Mouse (Mus musculus): ENCODE measurements at regions not wholly inside any gene's neighbourhood (a gene's known extent, or its start where the extent isn't known, plus 50 kb on each side); places are given as distances from the start of the nearest gene placed in this dataset.
"Not testable (repeated sequence)": the region's sequence is repeated elsewhere in the genome, so short reads cannot be mapped to it uniquely, and the experiment has no call there.

GRCm38 (mm10) chr15:42128976-42129375 lies 1994.8 kb downstream of the 9330182O14Rik start:
- no peak for DNase-seq (ENCODE audit: low spot score)
- Histone ChIP-seq H3K27ac (replicated peaks; ENCODE audit: low read depth, low read length) (no peak overlapping the region), H3K9ac (ENCODE audit: low read depth, low read length, severe bottlenecking) (no peak overlapping the region), H3K4me1 (ENCODE audit: control insufficient read depth, insufficient read depth, low read length) (no peaks in the 10 kb centered on the region), H3K4me3 (replicated peaks; ENCODE audit: low read length) (no peak overlapping the region), H3K36me3 (ENCODE audit: control insufficient read depth, insufficient read depth, low read length) (no peaks in the 10 kb centered on the region), H3K4me2 (replicated peaks; ENCODE audit: low read depth, low read length, severe bottlenecking) (no peak overlapping the region), H3K9me3 (ENCODE audit: control insufficient read depth, low read length) (no peaks in the 10 kb centered on the region), H3K27me3 (ENCODE audit: control insufficient read depth, insufficient read depth, low read length) (no peaks in the 10 kb centered on the region)
- 86% methylated on average over 3 of the region's 3 CpGs for WGBS
- TF ChIP-seq POLR2A (IDR thresholded peaks at IDR 0.05; ENCODE audit: borderline replicate concordance, extremely low read depth, insufficient read depth, insufficient read length) = no peak
- no peak for ATAC-seq (ENCODE audit: low FRiP score, low read depth)

- no peaks in the 10 kb centered on the region for H3K4me1 ChIP-seq (ENCODE audit: control insufficient read depth, insufficient read depth, low read length)
- DNase-seq (ENCODE audit: low spot score) = no peak
- ATAC-seq (ENCODE audit: low FRiP score, low read depth) = no peak
- no peak overlapping the region for H3K4me3 ChIP-seq (replicated peaks; ENCODE audit: low read length)
- no peak overlapping the region for H3K27ac ChIP-seq (replicated peaks; ENCODE audit: low read depth, low read length)
- H3K4me2 ChIP-seq (replicated peaks; ENCODE audit: low read depth, low read length, severe bottlenecking) = no peak overlapping the region
- no peak overlapping the region for H3K9ac ChIP-seq (ENCODE audit: low read depth, low read length, severe bottlenecking)
- TF ChIP-seq POLR2A (IDR thresholded peaks at IDR 0.05; ENCODE audit: borderline replicate concordance, extremely low read depth, insufficient read depth, insufficient read length) = no peak
- H3K36me3 ChIP-seq (ENCODE audit: control insufficient read depth, insufficient read depth, low read length) = no peaks in the 10 kb centered on the region
- no peaks in the 10 kb centered on the region for H3K27me3 ChIP-seq (ENCODE audit: control insufficient read depth, insufficient read depth, low read length)
- H3K9me3 ChIP-seq (ENCODE audit: control insufficient read depth, low read length) = no peaks in the 10 kb centered on the region
Measured at GRCm38 (mm10) chr15:42166546-42166945, 2032.4 kb downstream of the 9330182O14Rik start.

- H3K4me1 ChIP-seq (ENCODE audit: control insufficient read depth, insufficient read depth, low read length) = not testable (repeated sequence)
- 94% methylated on average over 1 of the region's 1 CpGs for WGBS
Measured at GRCm38 (mm10) chr15:42177766-42178165, 2043.6 kb downstream of the 9330182O14Rik start.

GRCm38 (mm10) chr15:42207187-42207846 lies 2073.2 kb downstream of the 9330182O14Rik start:
- DNase-seq (ENCODE audit: low spot score) (peak; percentile 24), ATAC-seq (ENCODE audit: low FRiP score, low read depth) (no peak)
- no peak overlapping the region for H3K9ac ChIP-seq (ENCODE audit: low read depth, low read length, severe bottlenecking)
- H3K27ac ChIP-seq (replicated peaks; ENCODE audit: low read depth, low read length) = no peak overlapping the region
- H3K4me2 ChIP-seq (replicated peaks; ENCODE audit: low read depth, low read length, severe bottlenecking) = no peak overlapping the region
- no peak for TF ChIP-seq POLR2A (IDR thresholded peaks at IDR 0.05; ENCODE audit: borderline replicate concordance, extremely low read depth, insufficient read depth, insufficient read length)
- H3K4me1 ChIP-seq (ENCODE audit: control insufficient read depth, insufficient read depth, low read length) = no peaks in the 10 kb centered on the region
- H3K36me3 ChIP-seq (ENCODE audit: control insufficient read depth, insufficient read depth, low read length) = no peaks in the 10 kb centered on the region
- H3K27me3 ChIP-seq (ENCODE audit: control insufficient read depth, insufficient read depth, low read length) = no peaks in the 10 kb centered on the region
- H3K4me3 ChIP-seq (replicated peaks; ENCODE audit: low read length) = no peak overlapping the region
- no peaks in the 10 kb centered on the region for H3K9me3 ChIP-seq (ENCODE audit: control insufficient read depth, low read length)
- 48% methylated on average over 5 of the region's 5 CpGs for WGBS

More at GRCm38 (mm10) chr15:42177766-42178165, 2043.6 kb downstream of the 9330182O14Rik start:
- H3K4me2 ChIP-seq (replicated peaks; ENCODE audit: low read depth, low read length, severe bottlenecking); H3K9ac ChIP-seq (ENCODE audit: low read depth, low read length, severe bottlenecking); ATAC-seq (ENCODE audit: low FRiP score, low read depth); H3K4me3 ChIP-seq (replicated peaks; ENCODE audit: low read length); DNase-seq (ENCODE audit: low spot score); H3K9me3 ChIP-seq (ENCODE audit: control insufficient read depth, low read length); H3K36me3 ChIP-seq (ENCODE audit: control insufficient read depth, insufficient read depth, low read length); H3K27me3 ChIP-seq (ENCODE audit: control insufficient read depth, insufficient read depth, low read length); H3K27ac ChIP-seq (replicated peaks; ENCODE audit: low read depth, low read length): not testable (repeated sequence)

- no peak overlapping the region for H3K4me3 ChIP-seq (replicated peaks; ENCODE audit: low read length)
- H3K36me3 ChIP-seq (ENCODE audit: control insufficient read depth, insufficient read depth, low read length) = no peaks in the 10 kb centered on the region
- 90% methylated on average over 11 of the region's 11 CpGs for WGBS
- no peak overlapping the region for H3K4me2 ChIP-seq (replicated peaks; ENCODE audit: low read depth, low read length, severe bottlenecking)
- ATAC-seq (ENCODE audit: low FRiP score, low read depth) (no peak), DNase-seq (ENCODE audit: low spot score) (no peak)
- no peak overlapping the region for H3K9ac ChIP-seq (ENCODE audit: low read depth, low read length, severe bottlenecking)
- no peaks in the 10 kb centered on the region for H3K4me1 ChIP-seq (ENCODE audit: control insufficient read depth, insufficient read depth, low read length)
- no peaks in the 10 kb centered on the region for H3K27me3 ChIP-seq (ENCODE audit: control insufficient read depth, insufficient read depth, low read length)
- no peaks in the 10 kb centered on the region for H3K9me3 ChIP-seq (ENCODE audit: control insufficient read depth, low read length)
- no peak overlapping the region for H3K27ac ChIP-seq (replicated peaks; ENCODE audit: low read depth, low read length)
- no peak for TF ChIP-seq POLR2A (IDR thresholded peaks at IDR 0.05; ENCODE audit: borderline replicate concordance, extremely low read depth, insufficient read depth, insufficient read length)
Measured at GRCm38 (mm10) chr15:42219496-42219895, 2085.3 kb downstream of the 9330182O14Rik start.

- 61% methylated on average over 3 of the region's 3 CpGs for WGBS
- H3K4me3 ChIP-seq (replicated peaks; ENCODE audit: low read length) = no peak overlapping the region
- H3K27me3 ChIP-seq (ENCODE audit: control insufficient read depth, insufficient read depth, low read length) = no peaks in the 10 kb centered on the region
- DNase-seq (ENCODE audit: low spot score) (no peak), ATAC-seq (ENCODE audit: low FRiP score, low read depth) (no peak)
- no peak overlapping the region for H3K4me2 ChIP-seq (replicated peaks; ENCODE audit: low read depth, low read length, severe bottlenecking)
- H3K9ac ChIP-seq (ENCODE audit: low read depth, low read length, severe bottlenecking) = no peak overlapping the region
- no peak overlapping the region for H3K27ac ChIP-seq (replicated peaks; ENCODE audit: low read depth, low read length)
- no peaks in the 10 kb centered on the region for H3K4me1 ChIP-seq (ENCODE audit: control insufficient read depth, insufficient read depth, low read length)
- TF ChIP-seq POLR2A (IDR thresholded peaks at IDR 0.05; ENCODE audit: borderline replicate concordance, extremely low read depth, insufficient read depth, insufficient read length) = no peak
- H3K9me3 ChIP-seq (ENCODE audit: control insufficient read depth, low read length) = no peaks in the 10 kb centered on the region
- no peaks in the 10 kb centered on the region for H3K36me3 ChIP-seq (ENCODE audit: control insufficient read depth, insufficient read depth, low read length)
Measured at GRCm38 (mm10) chr15:42220005-42220404, 2085.8 kb downstream of the 9330182O14Rik start.

Data from limb, embryonic 14.5 days (tissue).